Mouse (Mus musculus) adrenal gland, postnatal 25 days (tissue): ENCODE results near the gene Poc5. TPM values are rescaled to one million over a fixed set of nuclear protein-coding genes. Genes with fewer than 3 reads are reported as not detected.

ENCODE experiments used
- DNase-seq: peaks from one replicate; pipeline ENCODE4 v3.0.0; 2021; ENCODE audit warnings: mixed read lengths
- microRNA-seq, 2 experiments: library from miRNA; unstranded; fragments of <30 nt; microRNA quantifications; one replicate each; pipeline ENCODE4 v1.2.0; 2021
- total RNA-seq: library from RNA; stranded (reverse); gene quantifications from 2 replicates; pipeline ENCODE4 v1.2.3, GENCODE M21; 2021

Gene Poc5
- total RNA-seq, 1 experiment from 2014 or later, result 16.7 TPM

GRCm38 (mm10) chr13:96431595-96432156 is 43.6 kb downstream of the Poc5 start:
- DNase-seq, result peak; percentile 91

GRCm38 (mm10) chr13:96432376-96432811 is 44.3 kb downstream of the Poc5 start:
- no peak for DNase-seq

DNA sequence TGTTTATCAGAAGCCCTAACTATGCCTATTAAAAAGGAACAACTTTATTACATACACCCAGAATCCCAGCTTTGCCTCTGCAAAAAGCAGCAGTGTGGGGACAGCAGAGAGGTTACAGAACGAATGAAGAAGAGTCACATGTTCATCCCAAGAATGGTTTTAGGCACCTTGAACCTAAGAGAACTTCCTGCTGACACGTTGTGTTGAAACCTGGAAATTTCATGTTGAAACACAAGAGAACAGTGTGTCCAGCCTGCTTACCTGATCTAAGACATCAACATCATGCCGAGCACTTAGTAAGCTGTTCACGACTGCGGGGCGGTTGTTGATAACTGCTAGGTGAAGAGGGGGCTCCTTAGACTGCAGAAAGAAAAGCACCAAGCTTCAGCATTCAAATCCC is 44.9 kb downstream of the Poc5 start:
- no peak for DNase-seq

DNA sequence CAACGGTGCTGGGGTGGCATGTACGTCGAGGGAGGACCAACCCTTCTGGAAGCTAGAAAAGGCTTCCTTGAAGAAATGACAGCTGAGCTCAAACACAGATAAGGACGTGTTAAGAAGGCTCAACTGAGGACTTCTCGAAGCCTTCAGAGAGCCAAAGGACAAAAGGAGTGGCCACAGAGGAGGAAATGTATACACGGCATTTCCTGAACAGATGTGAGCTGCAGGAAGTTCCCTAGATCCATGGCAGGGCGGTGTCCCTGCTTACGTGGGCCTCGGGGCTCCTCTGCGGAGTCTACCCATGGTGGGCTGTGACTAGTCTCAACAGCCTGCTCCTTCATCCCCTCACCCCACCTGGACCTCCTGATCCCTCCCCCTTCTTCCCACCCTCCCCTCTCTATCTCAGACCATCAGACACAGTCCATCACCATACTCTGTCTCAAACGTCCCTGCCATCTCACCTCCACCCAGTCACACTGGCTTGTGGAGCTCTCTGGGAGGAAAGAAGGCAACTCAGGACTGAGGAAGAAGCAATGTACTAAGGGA is 45.6 kb downstream of the Poc5 start:
- DNase-seq, result no peak

DNA sequence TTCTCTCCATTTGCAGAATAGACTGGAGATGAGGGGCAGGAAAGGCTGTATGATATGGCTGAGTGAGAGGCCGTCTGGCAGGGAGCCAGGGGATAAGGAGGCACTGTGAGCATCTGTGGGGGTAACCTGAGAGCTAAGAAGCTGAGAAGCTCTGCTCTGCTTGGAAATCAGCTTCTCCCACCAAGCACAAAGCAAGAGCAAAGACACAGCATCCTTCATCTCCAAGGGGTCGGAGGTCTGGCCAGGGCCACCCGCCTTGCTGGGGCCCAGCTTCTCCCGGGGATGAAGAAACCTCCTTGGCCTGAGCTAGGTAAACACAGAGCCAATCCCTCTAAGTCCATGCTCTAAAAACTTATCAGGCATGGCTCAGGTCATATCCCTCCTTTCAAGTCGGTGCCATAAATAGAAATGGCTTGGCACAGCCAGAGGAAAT is 46.8 kb downstream of the Poc5 start:
- DNase-seq, result no peak

GRCm38 (mm10) chr13:96435793-96436192 is 47.7 kb downstream of the Poc5 start:
- no peak for DNase-seq

DNA sequence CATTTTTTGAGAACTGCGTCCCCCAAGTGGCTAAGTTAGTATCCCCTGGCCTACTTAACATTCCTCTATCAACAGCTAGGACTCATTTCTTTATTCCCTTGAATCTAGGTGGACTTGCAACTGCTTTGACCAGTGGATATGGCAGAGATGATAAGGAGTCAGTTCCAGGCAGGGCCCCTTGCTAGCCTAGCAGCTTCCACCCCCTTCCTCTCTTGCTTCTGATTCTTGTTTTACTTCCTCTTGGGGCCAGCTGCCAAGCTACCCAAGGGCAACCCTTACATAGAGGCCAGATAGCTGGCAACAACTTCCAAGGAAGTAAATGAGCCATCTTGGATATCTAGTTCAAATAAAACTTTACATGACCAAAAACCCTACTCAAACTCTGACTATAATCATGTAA is 48.8 kb downstream of the Poc5 start:
- DNase-seq, result no peak

DNA sequence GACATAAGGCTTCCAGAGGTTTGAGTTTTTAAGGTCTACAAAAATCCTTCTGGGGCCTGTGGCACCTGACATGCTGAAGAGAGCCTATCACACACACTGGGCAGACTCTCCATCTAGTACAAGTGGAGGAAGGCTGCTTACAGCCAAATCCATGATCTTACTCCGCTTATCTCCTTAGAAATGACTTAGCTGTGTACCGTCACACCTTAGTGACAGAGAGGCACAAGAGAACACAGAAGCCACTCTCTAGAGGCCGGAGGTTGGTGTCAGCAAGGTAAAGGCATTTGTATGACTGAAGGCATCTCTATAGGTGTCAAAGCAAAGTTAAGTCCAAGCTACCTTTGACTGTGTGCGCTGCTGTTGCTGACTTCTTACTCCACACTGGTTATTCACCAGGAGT is 52.3 kb downstream of the Poc5 start:
- DNase-seq, result no peak

GRCm38 (mm10) chr13:96450205-96450856 is 62.2 kb downstream of the Poc5 start:
- no peak for DNase-seq

DNA sequence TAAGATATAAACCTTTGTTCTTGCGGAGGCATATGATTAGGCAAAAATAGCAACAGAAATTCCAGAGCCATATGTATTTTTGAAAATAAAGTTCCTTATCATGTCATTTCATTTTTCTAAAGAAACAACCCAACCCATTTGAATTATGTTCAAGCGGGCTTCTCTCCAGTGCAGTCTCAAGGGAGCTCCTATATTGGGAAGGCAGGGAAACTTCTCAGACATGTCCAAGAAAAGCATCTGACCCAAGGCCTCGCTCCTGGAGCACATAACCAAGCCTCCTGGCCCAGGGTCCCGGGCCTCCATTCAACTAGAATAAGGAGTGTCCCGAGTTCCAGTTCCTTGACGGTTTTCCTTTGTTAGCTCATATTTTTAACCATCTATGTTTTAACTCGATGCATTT is 62.8 kb downstream of the Poc5 start:
- no peak for DNase-seq

GRCm38 (mm10) chr13:96451386-96452140 is 63.5 kb downstream of the Poc5 start:
- no peak for DNase-seq

DNA sequence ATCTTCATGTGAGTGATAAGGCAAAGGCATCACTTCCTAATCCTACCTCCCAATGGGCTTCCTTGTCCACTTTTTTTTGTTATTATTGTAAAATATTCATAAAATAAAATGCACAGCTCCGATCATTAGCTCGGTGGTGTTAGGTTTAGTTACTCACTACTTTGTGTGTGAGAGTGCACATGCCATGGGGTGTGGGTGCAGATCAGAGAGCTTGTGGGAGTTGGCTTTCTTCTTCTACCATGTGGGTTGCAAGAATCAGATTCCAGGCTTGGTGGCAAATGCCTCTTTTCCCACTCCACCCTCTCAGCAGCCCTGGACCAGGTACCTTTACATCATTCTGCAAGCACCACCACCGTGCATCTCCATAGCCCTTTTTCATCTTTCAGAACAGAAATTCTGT is 64.5 kb downstream of the Poc5 start:
- DNase-seq, result no peak

- DNase-seq, result peak; percentile 29
These were observed 66.2 kb downstream of the Poc5 start for GRCm38 (mm10) chr13:96454288-96454687.

- no peak for DNase-seq
These were observed 69.5 kb downstream of the Poc5 start for GRCm38 (mm10) chr13:96457566-96457965.

- DNase-seq, result no peak
These were observed 69.9 kb downstream of the Poc5 start for GRCm38 (mm10) chr13:96458018-96458417.

GRCm38 (mm10) chr13:96458606-96459005 is 70.5 kb downstream of the Poc5 start:
- no peak for DNase-seq

- DNase-seq, result no peak
These were observed 74.5 kb downstream of the Poc5 start for GRCm38 (mm10) chr13:96462644-96463043.

DNA sequence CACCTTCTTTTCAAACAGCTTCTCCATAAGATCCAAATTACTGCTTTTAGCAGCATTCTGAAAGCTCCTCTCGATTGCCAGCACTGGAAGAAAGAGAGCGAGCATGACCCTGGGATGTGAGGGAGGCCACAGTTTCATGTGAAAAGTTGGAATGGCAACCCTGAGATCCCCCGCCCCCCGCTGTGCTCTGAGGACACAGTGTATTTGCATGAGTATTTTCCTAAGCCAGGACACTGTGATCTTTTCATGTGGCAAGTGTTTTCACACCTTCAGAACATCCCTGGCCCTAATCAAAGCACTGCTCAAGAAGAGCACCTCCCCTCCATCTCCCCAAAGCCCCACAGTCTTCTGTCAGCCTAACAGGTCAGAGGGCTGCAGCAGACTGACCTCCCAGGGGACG is 77.2 kb downstream of the Poc5 start:
- DNase-seq, result no peak

Small RNA genes lying within 50 kb of the gene (microRNA-seq; reads per million reads assigned to microRNA genes)
- gene Gm25213, result 0 reads per million in 2 experiments

Other genes with a start within 250 kb of the Poc5 start
- gene Ankdd1b, start 82.9 kb downstream of the Poc5 start, total RNA-seq, result 0.95 and 1.2 TPM in 2 replicates
- not detected in 2 replicates for gene Gm17622, start 102.4 kb downstream of the Poc5 start, total RNA-seq
- gene Polk, start 154.3 kb downstream of the Poc5 start, total RNA-seq, result 44.5 and 44.9 TPM in 2 replicates
- gene Col4a3bp, start 154.3 kb downstream of the Poc5 start, total RNA-seq, result 124 and 126 TPM in 2 replicates